Mouse (Mus musculus) forebrain, embryonic 11.5 days (tissue): ENCODE data around the gene Snx21. TPM values are rescaled to one million over a fixed set of nuclear protein-coding genes. Genes with fewer than 3 reads are reported as not detected.
"Not testable (repeated sequence)": the region's sequence is repeated elsewhere in the genome, so short reads cannot be mapped to it uniquely, and the experiment has no call there.

Experiments
- ATAC-seq: fragments of 200-750 bp; cut with Nextera tagmentation; replicated peaks from 2 replicates; pipeline ENCODE4 v1.8.0; 2017; ENCODE audit warnings: moderate TSS enrichment; ENCODE audit not compliant: low FRiP score
- DNase-seq: peaks from one replicate; pipeline ENCODE4 v3.0.0-alpha.2; 2017; ENCODE audit warnings: low spot score
- H3K27ac ChIP-seq: fragments of 300-500 bp; sonication (generic); 2 replicates; pipeline ENCODE4 v1.5.1; 2014; ENCODE audit warnings: low read depth, low read length
- H3K27me3 ChIP-seq: fragments of 300-500 bp; sonication (generic); 2 replicates; pipeline ENCODE4 v1.6.1; 2014; ENCODE audit warnings: mild to moderate bottlenecking, low read length, mixed read lengths; ENCODE audit not compliant: control insufficient read depth, insufficient read depth
- H3K36me3 ChIP-seq: fragments of 300-500 bp; sonication (generic); 2 replicates; pipeline ENCODE4 v1.6.1; 2014; ENCODE audit warnings: mild to moderate bottlenecking, low read length, moderate library complexity, mixed read lengths; ENCODE audit not compliant: control insufficient read depth, insufficient read depth
- H3K4me1 ChIP-seq: fragments of 300-500 bp; sonication (generic); replicated peaks from 2 replicates; pipeline ENCODE4 v1.6.1; 2014; ENCODE audit warnings: low read length, mixed read lengths; ENCODE audit not compliant: control insufficient read depth, insufficient read depth
- H3K4me2 ChIP-seq: fragments of 300-500 bp; sonication (generic); 2 replicates; pipeline ENCODE4 v1.6.1; 2014; ENCODE audit warnings: low read depth, mild to moderate bottlenecking, low read length, moderate library complexity, mixed read lengths; ENCODE audit not compliant: severe bottlenecking
- H3K4me3 ChIP-seq: fragments of 300-500 bp; sonication (generic); 2 replicates; pipeline ENCODE4 v1.5.1; 2014; ENCODE audit warnings: low read depth, low read length
- H3K9ac ChIP-seq: fragments of 300-500 bp; sonication (generic); 2 replicates; pipeline ENCODE4 v1.6.1; 2014; ENCODE audit warnings: low read length
- H3K9me3 ChIP-seq: fragments of 300-500 bp; sonication (generic); 2 replicates; pipeline ENCODE4 v1.6.1; 2016; ENCODE audit warnings: low read length, mixed read lengths; ENCODE audit not compliant: control insufficient read depth
- WGBS: fragments of 180-500 bp; shearing (Covaris S2); extraction: QIAGEN DNeasy Blood & Tissue Kit; methylation state at CpG from one replicate; pipeline ENCODE4 v1.1.7; 2014; 5-methylcytosine and 5-hydroxymethylcytosine counted together
- polyA plus RNA-seq: library from polyadenylated mRNA; unstranded; fragments of >200 nt; fragmentation: Nextera tagmentation; extraction: Ambion mirVana; gene quantifications from 2 replicates; pipeline ENCODE4 v1.2.1, GENCODE M21; 2014

Snx21 gene
- polyA plus RNA-seq, 1 experiment from 2014 or later: 13.1 TPM

- H3K36me3 ChIP-seq: peaks cover 4% of the 10 kb centered on the region; the same call in 1 of the 2 replicates
Measured at GRCm38 (mm10) chr2:164793772-164794171, 8.1 kb downstream of the Snx21 start.

GRCm38 (mm10) chr2:164794293-164794692 is 8.7 kb downstream of the Snx21 start:
- Histone ChIP-seq H3K27me3 (no peaks in the 10 kb centered on the region), H3K4me2 (no peak overlapping the region), H3K4me3 (no peak overlapping the region), H3K27ac (no peak overlapping the region), H3K9me3 (no peaks in the 10 kb centered on the region), H3K4me1 (no peaks in the 10 kb centered on the region), H3K9ac (no peak overlapping the region), H3K36me3 (peaks cover 4% of the 10 kb centered on the region; the same call in 1 of the 2 replicates)
- ATAC-seq: peak; percentile 24; the same call in 1 of the 2 replicates
- WGBS: 35% methylated on average over 5 of the region's 5 CpGs
- peak; percentile 86 for DNase-seq

More at GRCm38 (mm10) chr2:164793772-164794171, 8.1 kb downstream of the Snx21 start:
- Histone ChIP-seq H3K9ac (no peak overlapping the region), H3K27ac (no peak overlapping the region), H3K27me3 (no peaks in the 10 kb centered on the region), H3K4me3 (no peak overlapping the region), H3K4me2 (no peak overlapping the region), H3K4me1 (no peaks in the 10 kb centered on the region), H3K9me3 (no peaks in the 10 kb centered on the region)
- ATAC-seq (no peak), DNase-seq (no peak)
- 88% methylated on average over 2 of the region's 2 CpGs for WGBS

- Histone ChIP-seq H3K9me3 (no peaks in the 10 kb centered on the region), H3K27ac (no peak overlapping the region), H3K4me3 (no peak overlapping the region), H3K9ac (no peak overlapping the region), H3K27me3 (no peaks in the 10 kb centered on the region), H3K4me2 (no peak overlapping the region), H3K4me1 (no peaks in the 10 kb centered on the region), H3K36me3 (peaks cover 4% of the 10 kb centered on the region; the same call in 1 of the 2 replicates)
- no peak for ATAC-seq
- WGBS: 90% methylated on average over 4 of the region's 4 CpGs
- DNase-seq: no peak
Measured at GRCm38 (mm10) chr2:164795868-164796267, 10.2 kb downstream of the Snx21 start.

- 85% methylated on average over 6 of the region's 6 CpGs for WGBS
- not testable (repeated sequence) for H3K9me3 ChIP-seq, H3K36me3 ChIP-seq, H3K4me3 ChIP-seq, H3K27me3 ChIP-seq, H3K4me2 ChIP-seq, ATAC-seq, H3K4me1 ChIP-seq, H3K27ac ChIP-seq, DNase-seq, H3K9ac ChIP-seq
Measured at GRCm38 (mm10) chr2:164798554-164798953, 12.9 kb downstream of the Snx21 start.

GRCm38 (mm10) chr2:164800252-164801004 is 14.8 kb downstream of the Snx21 start:
- no peaks in the 10 kb centered on the region for H3K9me3 ChIP-seq
- 90% methylated on average over 13 of the region's 13 CpGs for WGBS
- H3K4me1 ChIP-seq: peaks cover 5% of the 10 kb centered on the region; the same call in 1 of the 2 replicates
- no peak overlapping the region for H3K4me2 ChIP-seq
- no peak overlapping the region for H3K9ac ChIP-seq
- ATAC-seq: no peak
- H3K27me3 ChIP-seq: no peaks in the 10 kb centered on the region
- H3K4me3 ChIP-seq: no peak overlapping the region
- no peak overlapping the region for H3K27ac ChIP-seq
- no peaks in the 10 kb centered on the region; the same call in 1 of the 2 replicates for H3K36me3 ChIP-seq
- DNase-seq: no peak

GRCm38 (mm10) chr2:164803201-164803920 is 17.7 kb downstream of the Snx21 start:
- Histone ChIP-seq H3K27ac (no peak overlapping the region), H3K4me3 (peak overlapping the region; percentile 80; the same call in 1 of the 2 replicates), H3K4me2 (peak overlapping the region; percentile 60), H3K9me3 (no peaks in the 10 kb centered on the region), H3K4me1 (peaks cover 5% of the 10 kb centered on the region; the same call in 1 of the 2 replicates), H3K9ac (peak overlapping the region; percentile 76), H3K27me3 (no peaks in the 10 kb centered on the region), H3K36me3 (no peaks in the 10 kb centered on the region; the same call in 1 of the 2 replicates)
- no peak for ATAC-seq
- no peak for DNase-seq
- 92% methylated on average over 16 of the region's 16 CpGs for WGBS

- no peak for DNase-seq
- H3K27ac ChIP-seq: no peak overlapping the region
- 64% methylated on average over 1 of the region's 1 CpGs for WGBS
Measured at GRCm38 (mm10) chr2:164803921-164804313, 18.3 kb downstream of the Snx21 start.

GRCm38 (mm10) chr2:164804533-164805331 is 19.1 kb downstream of the Snx21 start, which contains the start of the genes Acot8 and Zswim3:
Acot8 (minus strand) TSS chr2:164804882.
Zswim3 (plus strand) TSS chr2:164805098.
- Histone ChIP-seq H3K4me1 (peaks cover 5% of the 10 kb centered on the region; the same call in 1 of the 2 replicates), H3K9me3 (no peaks in the 10 kb centered on the region), H3K27ac (no peak within 1 kb of the TSS), H3K4me3 (peak within 1 kb of the TSS; percentile 80), H3K4me2 (peak within 1 kb of the TSS; percentile 64), H3K36me3 (no peaks in the 10 kb centered on the region; the same call in 1 of the 2 replicates), H3K27me3 (no peaks in the 10 kb centered on the region), H3K9ac (peak within 1 kb of the TSS; percentile 76)
- ATAC-seq (peak; percentile 98), DNase-seq (peak; percentile 96)
- under 1% methylated on average over 47 of the region's 47 CpGs for whole genome bisulfite sequencing

More at GRCm38 (mm10) chr2:164803921-164804313, 18.3 kb downstream of the Snx21 start:
- ATAC-seq: no peak
- Histone ChIP-seq H3K4me2 (peak overlapping the region; percentile 60), H3K9me3 (no peaks in the 10 kb centered on the region), H3K9ac (peak overlapping the region; percentile 76), H3K4me1 (peaks cover 5% of the 10 kb centered on the region; the same call in 1 of the 2 replicates), H3K36me3 (no peaks in the 10 kb centered on the region; the same call in 1 of the 2 replicates), H3K4me3 (peak overlapping the region; percentile 80), H3K27me3 (no peaks in the 10 kb centered on the region)
